Mouse (Mus musculus): ENCODE results near the gene Iqcf3. TPM values are rescaled to one million over a fixed set of nuclear protein-coding genes. Genes with fewer than 3 reads are reported as not detected.

Iqcf3 gene
- polyA plus RNA-seq, 1 experiment from 2014 or later = not detected

Other genes starting within 250 kb of the Iqcf3 start
- gene Dusp7, start 193.0 kb downstream of the Iqcf3 start, polyA plus RNA-seq (2016; fragmentation: Nextera tagmentation; extraction: Ambion mirVana) = 51.1 and 59.2 TPM in 2 replicates
- gene Rpl29, start 132.2 kb downstream of the Iqcf3 start, polyA plus RNA-seq (2016; fragmentation: Nextera tagmentation; extraction: Ambion mirVana) = 878 and 882 TPM in 2 replicates
- gene Acy1, start 123.3 kb downstream of the Iqcf3 start, polyA plus RNA-seq (2016; fragmentation: Nextera tagmentation; extraction: Ambion mirVana) = 49.0 and 49.1 TPM in 2 replicates
- 12.5 and 14.0 TPM in 2 replicates for gene Abhd14b, start 114.2 kb downstream of the Iqcf3 start, polyA plus RNA-seq (2016; fragmentation: Nextera tagmentation; extraction: Ambion mirVana)
- 58.5 and 61.3 TPM in 2 replicates for gene Abhd14a, start 114.0 kb downstream of the Iqcf3 start, polyA plus RNA-seq (2016; fragmentation: Nextera tagmentation; extraction: Ambion mirVana)
- 213 and 222 TPM in 2 replicates for gene Pcbp4, start 108.3 kb downstream of the Iqcf3 start, polyA plus RNA-seq (2016; fragmentation: Nextera tagmentation; extraction: Ambion mirVana)
- gene Gpr62, start 95.7 kb downstream of the Iqcf3 start, polyA plus RNA-seq (2016; fragmentation: Nextera tagmentation; extraction: Ambion mirVana) = 0.62 and 0.70 TPM in 2 replicates
- gene Rrp9, start 85.7 kb downstream of the Iqcf3 start, polyA plus RNA-seq (2016; fragmentation: Nextera tagmentation; extraction: Ambion mirVana) = 52.8 and 57.9 TPM in 2 replicates
- gene Parp3, start 84.7 kb downstream of the Iqcf3 start, polyA plus RNA-seq (2016; fragmentation: Nextera tagmentation; extraction: Ambion mirVana) = 3.7 and 4.6 TPM in 2 replicates
- not detected in 2 replicates for gene Iqcf1, start 61.7 kb downstream of the Iqcf3 start, polyA plus RNA-seq (2016; fragmentation: Nextera tagmentation; extraction: Ambion mirVana)
- not detected in 2 replicates for gene Iqcf5, start 47.1 kb downstream of the Iqcf3 start, polyA plus RNA-seq (2016; fragmentation: Nextera tagmentation; extraction: Ambion mirVana)
- gene Iqcf4, start 9.4 kb upstream of the Iqcf3 start, polyA plus RNA-seq (2016; fragmentation: Nextera tagmentation; extraction: Ambion mirVana) = not detected in 2 replicates
- gene Iqcf6, start 65.0 kb upstream of the Iqcf3 start, polyA plus RNA-seq (2016; fragmentation: Nextera tagmentation; extraction: Ambion mirVana) = not detected in 2 replicates
- gene Grm2, start 94.5 kb upstream of the Iqcf3 start, polyA plus RNA-seq (2016; fragmentation: Nextera tagmentation; extraction: Ambion mirVana) = 0.93 and 2.0 TPM in 2 replicates
- gene Tex264, start 124.3 kb upstream of the Iqcf3 start, polyA plus RNA-seq (2016; fragmentation: Nextera tagmentation; extraction: Ambion mirVana) = 46.0 and 47.3 TPM in 2 replicates
- gene Rad54l2, start 227.6 kb upstream of the Iqcf3 start, polyA plus RNA-seq (2016; fragmentation: Nextera tagmentation; extraction: Ambion mirVana) = 9.7 and 11.3 TPM in 2 replicates